Mouse (Mus musculus): ENCODE measurements around the gene Fam198a. TPM values are rescaled to one million over a fixed set of nuclear protein-coding genes. Genes with fewer than 3 reads are reported as not detected.

Gene Fam198a
- polyA plus RNA-seq (2015; fragmentation: Nextera tagmentation; extraction: Ambion mirVana), result 0.43 and 0.93 TPM in 2 replicates

DNA sequence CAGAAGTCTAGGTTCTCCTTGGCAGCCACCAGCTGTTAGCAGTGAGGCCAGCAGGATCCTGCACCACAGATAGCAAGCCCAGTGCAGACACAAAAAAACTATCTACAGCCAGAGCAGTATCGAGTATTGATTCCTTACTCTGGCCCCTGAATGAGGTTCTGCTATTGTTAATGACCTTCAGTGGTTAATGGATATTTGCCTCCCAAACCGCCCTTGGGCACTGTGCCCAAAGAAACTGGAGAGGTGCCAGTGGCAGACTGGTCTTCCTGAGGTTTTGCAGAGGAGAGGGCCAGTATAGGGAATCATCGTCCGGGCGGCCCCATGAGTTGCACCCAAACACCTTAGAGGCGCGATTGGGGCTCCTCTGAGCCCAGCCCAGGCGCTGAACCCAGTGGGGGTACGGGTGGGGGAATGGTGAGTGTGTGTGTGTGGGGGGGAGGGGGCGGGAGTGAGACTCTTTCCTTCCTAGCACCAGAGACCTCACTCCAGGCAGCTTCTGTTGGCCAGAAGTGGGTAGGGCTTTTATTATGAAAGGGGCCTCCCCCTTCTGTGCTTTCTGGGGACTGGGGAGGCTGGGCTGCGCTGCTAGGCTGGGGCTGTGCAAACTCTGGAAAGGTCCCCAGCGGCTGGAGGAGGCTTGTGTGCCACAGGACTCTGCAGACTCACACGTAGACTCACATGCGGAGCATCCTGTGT, at the start of gene Fam198a:
Gene Fam198a, plus strand, starts transcription at position 571 of the 696 bp plus-strand sequence.

DNA sequence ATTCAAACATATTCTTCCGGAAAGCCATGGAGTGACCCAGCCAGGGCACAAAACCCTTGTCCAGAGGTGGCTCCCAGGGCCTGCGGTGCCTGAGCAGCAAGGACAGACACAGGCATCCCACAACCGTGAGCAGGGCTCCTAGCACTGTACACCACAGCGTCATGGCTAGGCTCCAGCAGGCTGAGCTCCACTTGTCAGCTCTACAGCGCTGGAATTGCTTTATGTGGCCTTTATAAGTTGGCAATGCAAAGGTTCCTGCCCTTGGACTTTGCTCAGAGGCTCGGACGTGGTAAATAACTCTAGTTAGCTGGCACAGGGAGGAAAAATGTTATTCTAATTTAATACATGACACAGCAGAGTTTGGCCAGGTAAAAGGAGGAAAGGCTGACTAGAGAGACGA, 34.7 kb upstream of the Fam198a start, which contains the start of gene Cyp8b1:
Gene Cyp8b1, minus strand, starts transcription at position 204 of the 400 bp plus-strand sequence.

DNA sequence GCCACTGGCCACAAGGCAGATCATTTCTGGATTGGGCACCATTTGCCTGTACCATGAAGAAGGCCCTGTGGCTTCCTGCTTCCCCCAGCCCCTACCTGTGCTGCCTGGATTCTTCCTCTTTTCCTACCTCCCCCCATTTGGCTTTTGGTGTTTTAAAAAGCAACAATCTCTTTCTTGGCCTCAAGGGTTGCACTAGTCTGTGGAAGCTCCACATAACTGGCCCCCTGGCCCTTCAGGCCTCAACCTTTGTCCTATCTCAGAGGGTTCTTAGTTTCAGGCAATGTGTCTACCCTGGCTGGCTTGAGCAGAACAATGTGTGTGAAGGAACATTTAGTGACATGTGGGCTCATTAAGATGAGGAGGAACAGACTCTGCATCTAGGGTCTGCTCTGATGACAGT, 46.2 kb downstream of the Fam198a start, which contains the start of gene Pomgnt2:
Gene Pomgnt2, minus strand, starts transcription at position 101 of the 400 bp plus-strand sequence.

Other genes starting within 250 kb of the Fam198a start
- gene Sec22c, start 245.5 kb upstream of the Fam198a start, polyA plus RNA-seq (2015; fragmentation: Nextera tagmentation; extraction: Ambion mirVana), result 4.6 and 6.9 TPM in 2 replicates
- gene Ss18l2, start 240.7 kb upstream of the Fam198a start, polyA plus RNA-seq (2015; fragmentation: Nextera tagmentation; extraction: Ambion mirVana), result 68.7 and 73.3 TPM in 2 replicates
- 35.6 and 35.7 TPM in 2 replicates for gene Nktr, start 231.8 kb upstream of the Fam198a start, polyA plus RNA-seq (2015; fragmentation: Nextera tagmentation; extraction: Ambion mirVana)
- 3.5 and 4.7 TPM in 2 replicates for gene Zfp651, start 191.7 kb upstream of the Fam198a start, polyA plus RNA-seq (2015; fragmentation: Nextera tagmentation; extraction: Ambion mirVana)
- not detected in 2 replicates for gene Klhl40, start 173.4 kb upstream of the Fam198a start, polyA plus RNA-seq (2015; fragmentation: Nextera tagmentation; extraction: Ambion mirVana)
- gene Hhatl, start 158.5 kb upstream of the Fam198a start, polyA plus RNA-seq (2015; fragmentation: Nextera tagmentation; extraction: Ambion mirVana), result 0.11 and 0.13 TPM in 2 replicates
- gene Ccdc13, start 111.5 kb upstream of the Fam198a start, polyA plus RNA-seq (2015; fragmentation: Nextera tagmentation; extraction: Ambion mirVana), result not detected in 2 replicates
- 85.3 and 93.9 TPM in 2 replicates for gene Higd1a, start 92.6 kb upstream of the Fam198a start, polyA plus RNA-seq (2015; fragmentation: Nextera tagmentation; extraction: Ambion mirVana)
- 0.33 and 0.42 TPM in 2 replicates for gene Ackr2, start 52.6 kb upstream of the Fam198a start, polyA plus RNA-seq (2015; fragmentation: Nextera tagmentation; extraction: Ambion mirVana)
- gene Cyp8b1, start 34.7 kb upstream of the Fam198a start, polyA plus RNA-seq (2015; fragmentation: Nextera tagmentation; extraction: Ambion mirVana), result 0.06 and 0.08 TPM in 2 replicates
- 1.5 and 3.3 TPM in 2 replicates for gene Pomgnt2, start 46.1 kb downstream of the Fam198a start, polyA plus RNA-seq (2015; fragmentation: Nextera tagmentation; extraction: Ambion mirVana)
- gene Snrk, start 166.3 kb downstream of the Fam198a start, polyA plus RNA-seq (2015; fragmentation: Nextera tagmentation; extraction: Ambion mirVana), result 20.3 and 25.7 TPM in 2 replicates